Mouse (Mus musculus) lung, postnatal 0 days (tissue): ENCODE data around the gene Cela1.

Source experiments
- CTCF ChIP-seq: IDR thresholded peaks from 2 replicates; pipeline ENCODE4 v1.5.1; 2016; ENCODE audit warnings: antibody characterized with exemption, mild to moderate bottlenecking
- EP300 ChIP-seq: IDR thresholded peaks from 2 replicates; pipeline ENCODE4 v1.6.1; 2016; ENCODE audit warnings: antibody characterized with exemption, mild to moderate bottlenecking, control low read depth

DNA sequence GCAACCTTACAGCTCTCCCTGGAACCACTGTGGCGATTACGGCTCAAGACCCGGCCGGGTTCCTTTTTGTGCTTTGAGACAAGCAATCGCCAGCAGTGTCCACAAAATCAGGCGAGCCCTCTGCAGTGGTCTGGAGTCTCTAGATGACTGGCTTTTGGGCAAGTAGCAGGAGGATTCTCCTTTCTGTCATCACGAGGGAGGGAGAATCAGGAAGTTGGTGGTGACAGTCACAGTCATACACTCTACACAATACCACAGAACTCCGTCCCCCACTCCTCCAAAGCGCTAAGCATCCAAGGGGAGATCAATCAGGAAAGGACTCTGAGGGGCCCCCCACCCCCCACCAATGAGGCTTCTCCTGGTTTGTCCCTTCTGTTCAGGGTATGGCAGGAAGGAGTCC is 40.9 kb upstream of the Cela1 start:
- no peak for TF ChIP-seq CTCF
- TF ChIP-seq EP300: no peak
